In the genomic region with DNA sequence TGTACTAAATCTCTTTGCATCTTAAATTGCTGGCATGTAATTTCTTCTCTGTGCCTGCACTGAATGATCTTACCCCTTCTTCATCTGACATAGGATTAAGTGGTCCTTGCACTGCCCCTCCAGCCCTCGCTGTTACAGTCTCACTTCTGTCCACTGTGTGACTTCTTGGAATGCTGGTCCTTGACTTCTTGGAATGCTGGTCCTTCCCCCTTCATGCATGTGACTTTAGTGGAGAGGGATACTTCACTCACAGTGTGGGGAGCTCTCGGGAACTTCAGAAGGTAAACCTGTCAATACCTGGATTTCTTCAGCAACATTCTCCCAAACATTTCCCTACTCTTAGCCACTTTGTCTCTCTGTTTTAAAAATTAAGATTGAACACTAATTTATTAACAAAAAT, we compare ENCODE assay signal across 19 mouse cellular contexts.
A peak's percentile ranks its signal among the peaks of the same experiment; 100 is the strongest.
DNase-seq lines count a peak whose midpoint lies in the region; ATAC-seq and TF ChIP-seq lines count a peak whose summit lies in the region.
"Had no signal": no experiment of that assay in that cellular context is flagged by ENCODE, and none has a peak within 500 bp of the region (broad histone marks: within the 10 kb centered on the region; RNA-seq: fewer than 3 reads in every experiment).

No protein-coding gene starts in this region.

- no peak overlapping the region for H3K4me3 ChIP-seq in lung, embryonic 16.5 days (ENCODE audit: low read length)
- no peak overlapping the region for H3K4me3 ChIP-seq in lung, adult 2 months (replicated peaks; ENCODE audit: extremely low read depth, low read depth, low read length)
- no peak overlapping the region for H3K4me3 ChIP-seq in lung, postnatal 0 days (ENCODE audit: low read depth, low read length)

- 46% methylated on average over 2 of the region's 2 CpGs for WGBS in lung, embryonic 16.5 days
- WGBS in lung, adult 2 months: 61% methylated on average over 2 of the region's 2 CpGs
- WGBS in lung, postnatal 0 days: 45% methylated on average over 2 of the region's 2 CpGs

- no peaks in the 10 kb centered on the region for H3K27me3 ChIP-seq in lung, embryonic 16.5 days (ENCODE audit: control insufficient read depth, insufficient read depth, low read depth, low read length)
- no peaks in the 10 kb centered on the region for H3K27me3 ChIP-seq in lung, postnatal 0 days (replicated peaks; ENCODE audit: insufficient read depth, low read length)
- H3K27me3 ChIP-seq: CH12.LX, Patski had no signal

- DNase-seq in lung, adult 2 months: no peak
- DNase-seq in lung, postnatal 0 days (ENCODE audit: low spot score): peak; percentile 52
- DNase-seq in lung, postnatal 10 days: no peak
- DNase-seq: adrenal gland, adult 2 months; adrenal gland, adult 8-10 months; adrenal gland, postnatal 10 days; adrenal gland, postnatal 14 days; adrenal gland, postnatal 25 days; adrenal gland, postnatal 36 days; B cell, adult 2 months; cerebellum, adult 11 months; cerebellum, adult 11-12 months; cerebellum, adult 18-20 months had no signal

- H3K9ac ChIP-seq in lung, embryonic 16.5 days (ENCODE audit: low read length): no peak overlapping the region
- no peak overlapping the region for H3K9ac ChIP-seq in lung, postnatal 0 days (replicated peaks; ENCODE audit: low read depth)

- TF ChIP-seq EP300 in lung, postnatal 0 days (IDR thresholded peaks at IDR 0.05): 0 out of 2 replicates have a peak, but pooled peaks have one; percentile 40

- ATAC-seq in lung, embryonic 16.5 days (ENCODE audit: low read depth): peak; percentile 47; the same call in 1 of the 2 replicates
- peak; percentile 70 for ATAC-seq in lung, postnatal 0 days
- ATAC-seq: activated CD4-positive, CD25-positive, alpha-beta regulatory T cell, adult 4 months; CD4-positive, CD25-positive, alpha-beta regulatory T cell, adult 4 months; Patski had no signal

- no peaks in the 10 kb centered on the region; the same call in 1 of the 2 replicates for H3K9me3 ChIP-seq in lung, embryonic 16.5 days (ENCODE audit: control insufficient read depth, low read length)
- no peaks in the 10 kb centered on the region for H3K9me3 ChIP-seq in lung, postnatal 0 days (ENCODE audit: low read length)
- H3K9me3 ChIP-seq: G1E had no signal

- TF ChIP-seq POLR2A in lung, adult 2 months (IDR thresholded peaks at IDR 0.05; ENCODE audit: borderline replicate concordance, extremely low read depth, low read depth, low read length): no peak

- no peak overlapping the region for H3K4me2 ChIP-seq in lung, embryonic 16.5 days (ENCODE audit: low read depth, low read length)
- no peak overlapping the region for H3K4me2 ChIP-seq in lung, postnatal 0 days (replicated peaks; ENCODE audit: low read depth, low read length)

- no peak for TF ChIP-seq CTCF in lung, adult 2 months (IDR thresholded peaks at IDR 0.05; ENCODE audit: insufficient read depth, low read length)
- no peak for TF ChIP-seq CTCF in lung, postnatal 0 days (IDR thresholded peaks at IDR 0.05)

- H3K27ac ChIP-seq in lung, embryonic 16.5 days (ENCODE audit: low read length): no peak overlapping the region
- no peak overlapping the region for H3K27ac ChIP-seq in lung, postnatal 0 days (ENCODE audit: low read length)

- H3K36me3 ChIP-seq in lung, embryonic 16.5 days (ENCODE audit: control insufficient read depth, insufficient read depth, low read length): no peaks in the 10 kb centered on the region
- H3K36me3 ChIP-seq in lung, postnatal 0 days (ENCODE audit: insufficient read depth, low read length): no peaks in the 10 kb centered on the region
- H3K36me3 ChIP-seq: G1E had no signal

- H3K4me1 ChIP-seq in lung, embryonic 16.5 days (replicated peaks; ENCODE audit: control insufficient read depth, insufficient read depth, low read length): no peaks in the 10 kb centered on the region
- peaks cover 2% of the 10 kb centered on the region; the same call in 1 of the 2 replicates for H3K4me1 ChIP-seq in lung, adult 2 months (ENCODE audit: control insufficient read depth, insufficient read depth, low read length)
- H3K4me1 ChIP-seq in lung, postnatal 0 days (ENCODE audit: insufficient read depth, low read depth, low read length): no peaks in the 10 kb centered on the region
